7 mouse cellular contexts compared by ENCODE assay signal in the genomic region with DNA sequence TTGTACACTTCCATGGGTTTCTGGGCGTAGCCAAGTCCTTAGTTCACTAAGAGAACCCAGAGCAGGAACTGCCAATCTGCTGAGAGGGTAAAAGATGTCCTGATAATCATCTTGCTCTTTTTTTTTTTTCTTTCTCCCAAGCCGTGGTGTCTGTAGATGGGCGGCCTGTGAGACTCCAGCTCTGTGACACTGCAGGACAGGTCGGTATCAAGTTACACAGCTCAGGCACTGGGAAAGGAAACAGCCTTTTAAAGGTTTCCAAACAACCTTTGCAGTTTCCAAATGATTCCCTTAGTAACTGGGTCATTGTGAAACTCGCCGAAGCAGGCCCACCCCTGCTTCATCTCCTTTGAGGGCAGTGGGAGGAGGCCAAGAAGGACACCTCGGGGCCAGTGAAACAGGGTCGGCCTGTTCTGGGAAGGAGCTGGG. TPM values are rescaled to one million over a fixed set of nuclear protein-coding genes. Genes with fewer than 3 reads are reported as not detected.
A peak's percentile ranks its signal among the peaks of the same experiment; 100 is the strongest.
DNase-seq lines count a peak whose midpoint lies in the region; ATAC-seq and TF ChIP-seq lines count a peak whose summit lies in the region.

No protein-coding gene starts in this region.

- no peak for TF ChIP-seq CTCF in hindbrain, postnatal 0 days (IDR thresholded peaks at IDR 0.05; ENCODE audit: low read depth)

- WGBS in embryonic facial prominence, embryonic 14.5 days: 12% methylated on average over 8 of the region's 8 CpGs
- WGBS in hindbrain, postnatal 0 days: 13% methylated on average over 8 of the region's 8 CpGs
- 4% methylated on average over 8 of the region's 8 CpGs for WGBS in midbrain, embryonic 12.5 days

- peak overlapping the region; percentile 48 for H3K4me2 ChIP-seq in embryonic facial prominence, embryonic 14.5 days (ENCODE audit: low read depth, low read length)
- peak overlapping the region; percentile 65 for H3K4me2 ChIP-seq in hindbrain, postnatal 0 days (ENCODE audit: low read depth, low read length)
- peak overlapping the region; percentile 70 for H3K4me2 ChIP-seq in midbrain, embryonic 12.5 days (replicated peaks)

- H3K27ac ChIP-seq in embryonic facial prominence, embryonic 14.5 days (replicated peaks; ENCODE audit: low read depth, low read length): no peak overlapping the region
- 0 out of 2 replicates have a peak overlapping the region, but pooled peaks have one; percentile 12 for H3K27ac ChIP-seq in hindbrain, postnatal 0 days
- H3K27ac ChIP-seq in midbrain, embryonic 12.5 days (replicated peaks): no peak overlapping the region

- H3K9ac ChIP-seq in embryonic facial prominence, embryonic 14.5 days (ENCODE audit: low read depth, low read length): peak overlapping the region; percentile 85
- peak overlapping the region; percentile 84; the same call in 1 of the 2 replicates for H3K9ac ChIP-seq in hindbrain, postnatal 0 days (replicated peaks; ENCODE audit: low read length)
- H3K9ac ChIP-seq in midbrain, embryonic 12.5 days (replicated peaks): peak overlapping the region; percentile 88; the same call in 1 of the 2 replicates

- no peaks in the 10 kb centered on the region for H3K9me3 ChIP-seq in embryonic facial prominence, embryonic 14.5 days (ENCODE audit: control insufficient read depth, low read length)
- no peaks in the 10 kb centered on the region for H3K9me3 ChIP-seq in hindbrain, postnatal 0 days (ENCODE audit: low read length)
- H3K9me3 ChIP-seq in midbrain, embryonic 12.5 days: no peaks in the 10 kb centered on the region

- H3K4me3 ChIP-seq in embryonic facial prominence, embryonic 14.5 days (ENCODE audit: low read depth, low read length): peak overlapping the region; percentile 78
- H3K4me3 ChIP-seq in hindbrain, postnatal 0 days (ENCODE audit: low read length): peak overlapping the region; percentile 78
- H3K4me3 ChIP-seq in midbrain, embryonic 12.5 days: peak overlapping the region; percentile 73

- intact Hi-C loops in left cerebral cortex, postnatal 10 days (cut with DNase I): no loop called here

- H3K36me3 ChIP-seq in embryonic facial prominence, embryonic 14.5 days (ENCODE audit: control insufficient read depth, insufficient read depth, low read length): peaks cover 31% of the 10 kb centered on the region
- peaks cover 7% of the 10 kb centered on the region; the same call in 1 of the 2 replicates for H3K36me3 ChIP-seq in hindbrain, postnatal 0 days (ENCODE audit: insufficient read depth, low read length)
- peaks cover 28% of the 10 kb centered on the region for H3K36me3 ChIP-seq in midbrain, embryonic 12.5 days

- peak; percentile 29 for DNase-seq in ovary, postnatal 36 days (ENCODE audit: low spot score)
- DNase-seq in ovary, postnatal 14 days (ENCODE audit: low spot score): no peak
- DNase-seq in embryonic facial prominence, embryonic 14.5 days (ENCODE audit: low spot score): no peak
- DNase-seq in hindbrain, postnatal 0 days (ENCODE audit: low spot score): no peak
- no peak for DNase-seq in left cerebral cortex, postnatal 10 days (ENCODE audit: extremely low spot score in 1 of 2, low spot score in 2 of 2)
- DNase-seq in right cerebral cortex, postnatal 10 days (ENCODE audit: low spot score in 2 of 2): no peak

- H3K4me1 ChIP-seq in embryonic facial prominence, embryonic 14.5 days (ENCODE audit: control insufficient read depth, insufficient read depth, low read length): peaks cover 18% of the 10 kb centered on the region
- peaks cover 7% of the 10 kb centered on the region; the same call in 1 of the 2 replicates for H3K4me1 ChIP-seq in hindbrain, postnatal 0 days (ENCODE audit: insufficient read depth, low read length)
- peaks cover 19% of the 10 kb centered on the region for H3K4me1 ChIP-seq in midbrain, embryonic 12.5 days

- no peaks in the 10 kb centered on the region for H3K27me3 ChIP-seq in embryonic facial prominence, embryonic 14.5 days (replicated peaks; ENCODE audit: control insufficient read depth, insufficient read depth, low read length)
- H3K27me3 ChIP-seq in hindbrain, postnatal 0 days (ENCODE audit: insufficient read depth, low read length): no peaks in the 10 kb centered on the region
- no peaks in the 10 kb centered on the region for H3K27me3 ChIP-seq in midbrain, embryonic 12.5 days

- no peak for ATAC-seq in embryonic facial prominence, embryonic 14.5 days (ENCODE audit: low read depth)
- ATAC-seq in hindbrain, postnatal 0 days: no peak
- no peak for ATAC-seq in midbrain, embryonic 12.5 days (ENCODE audit: low FRiP score, low read depth)

RNA-seq across cellular contexts. Expression of gene Rhou, which starts 1.6 kb away (rescaled TPM):
- polyA plus RNA-seq in embryonic facial prominence, embryonic 14.5 days (2014; fragmentation: Nextera tagmentation; extraction: Ambion mirVana): 9.5 and 9.6 TPM in 2 replicates
- total RNA-seq in hindbrain, postnatal 0 days (2014; rRNA removed): 22.1 and 25.2 TPM in 2 replicates
- polyA plus RNA-seq in hindbrain, postnatal 0 days (2015; fragmentation: Nextera tagmentation; extraction: Ambion mirVana): 7.8 and 7.9 TPM in 2 replicates
- 8.3 and 8.4 TPM in 2 replicates for polyA plus RNA-seq in midbrain, embryonic 12.5 days (2016; fragmentation: Nextera tagmentation; extraction: Ambion mirVana)
- 10 to 100 TPM; 55.4 to 56.1 TPM for total RNA-seq in left cerebral cortex, postnatal 10 days (2021)
